Mouse (Mus musculus): ENCODE measurements around the gene Helz. TPM values are rescaled to one million over a fixed set of nuclear protein-coding genes. Genes with fewer than 3 reads are reported as not detected.

Gene Helz
- polyA plus RNA-seq, 1 experiment from 2014 or later, result 12.8 TPM

- Histone ChIP-seq H3K27me3 (replicated peaks; ENCODE audit: control insufficient read depth, insufficient read depth, low read length) (no peaks in the 10 kb centered on the region), H3K36me3 (ENCODE audit: control insufficient read depth, insufficient read depth, low read length) (peaks cover 43% of the 10 kb centered on the region)
These were observed 99.6 kb downstream of the Helz start for GRCm38 (mm10) chr11:107647330-107647729.

DNA sequence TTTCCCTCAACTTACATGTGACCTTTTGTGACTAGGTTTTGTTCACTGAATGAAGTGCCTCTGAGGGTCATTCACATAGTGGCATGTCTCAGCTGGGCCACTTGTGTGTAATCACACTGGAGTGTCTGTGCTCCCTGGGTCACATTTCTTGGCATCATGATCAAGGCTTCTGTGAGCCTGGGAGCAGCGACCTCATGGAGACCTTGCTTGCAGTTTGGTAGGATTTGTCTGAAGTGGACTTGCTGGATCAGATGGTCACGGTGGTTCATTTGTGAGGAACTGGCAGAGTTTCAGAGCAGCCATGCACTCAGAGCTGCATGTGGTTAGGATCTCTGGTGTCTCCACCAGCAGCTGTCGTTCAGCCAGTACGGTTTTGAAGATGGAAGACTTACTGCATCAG is 100.9 kb downstream of the Helz start:
- Histone ChIP-seq H3K4me1 (ENCODE audit: control insufficient read depth, insufficient read depth, low read length) (peaks cover 7% of the 10 kb centered on the region; the same call in 1 of the 2 replicates), H3K27me3 (replicated peaks; ENCODE audit: control insufficient read depth, insufficient read depth, low read length) (no peaks in the 10 kb centered on the region), H3K4me3 (ENCODE audit: low read depth, low read length) (no peak overlapping the region), H3K27ac (ENCODE audit: low read depth, low read length) (no peak overlapping the region), H3K36me3 (ENCODE audit: control insufficient read depth, insufficient read depth, low read length) (peaks cover 45% of the 10 kb centered on the region), H3K4me2 (ENCODE audit: low read length) (no peak overlapping the region), H3K9me3 (replicated peaks; ENCODE audit: control insufficient read depth, low read length) (no peaks in the 10 kb centered on the region), H3K9ac (ENCODE audit: low read length) (no peak overlapping the region)
- ATAC-seq, result no peak
- no peak for DNase-seq (ENCODE audit: low spot score)
- WGBS, result 88% methylated on average over 4 of the region's 4 CpGs

More at GRCm38 (mm10) chr11:107647330-107647729, 99.6 kb downstream of the Helz start:
- WGBS, result 91% methylated on average over 3 of the region's 3 CpGs
- H3K27ac ChIP-seq (ENCODE audit: low read depth, low read length), result no peak overlapping the region
- no peak overlapping the region for H3K9ac ChIP-seq (ENCODE audit: low read length)
- no peak overlapping the region for H3K4me3 ChIP-seq (ENCODE audit: low read depth, low read length)
- no peak overlapping the region for H3K4me2 ChIP-seq (ENCODE audit: low read length)
- peaks cover 7% of the 10 kb centered on the region; the same call in 1 of the 2 replicates for H3K4me1 ChIP-seq (ENCODE audit: control insufficient read depth, insufficient read depth, low read length)
- H3K9me3 ChIP-seq (replicated peaks; ENCODE audit: control insufficient read depth, low read length), result no peaks in the 10 kb centered on the region
- no peak for DNase-seq (ENCODE audit: low spot score)
- ATAC-seq, result no peak

GRCm38 (mm10) chr11:107649458-107649857 is 101.7 kb downstream of the Helz start:
- no peak for ATAC-seq
- no peak overlapping the region for H3K27ac ChIP-seq (ENCODE audit: low read depth, low read length)
- no peak overlapping the region for H3K4me2 ChIP-seq (ENCODE audit: low read length)
- DNase-seq (ENCODE audit: low spot score), result no peak
- no peak overlapping the region for H3K9ac ChIP-seq (ENCODE audit: low read length)
- 96% methylated on average over 14 of the region's 14 CpGs for WGBS
- no peaks in the 10 kb centered on the region for H3K9me3 ChIP-seq (replicated peaks; ENCODE audit: control insufficient read depth, low read length)
- no peaks in the 10 kb centered on the region for H3K27me3 ChIP-seq (replicated peaks; ENCODE audit: control insufficient read depth, insufficient read depth, low read length)
- H3K4me1 ChIP-seq (ENCODE audit: control insufficient read depth, insufficient read depth, low read length), result peaks cover 7% of the 10 kb centered on the region; the same call in 1 of the 2 replicates
- H3K4me3 ChIP-seq (ENCODE audit: low read depth, low read length), result no peak overlapping the region
- peaks cover 38% of the 10 kb centered on the region for H3K36me3 ChIP-seq (ENCODE audit: control insufficient read depth, insufficient read depth, low read length)

DNA sequence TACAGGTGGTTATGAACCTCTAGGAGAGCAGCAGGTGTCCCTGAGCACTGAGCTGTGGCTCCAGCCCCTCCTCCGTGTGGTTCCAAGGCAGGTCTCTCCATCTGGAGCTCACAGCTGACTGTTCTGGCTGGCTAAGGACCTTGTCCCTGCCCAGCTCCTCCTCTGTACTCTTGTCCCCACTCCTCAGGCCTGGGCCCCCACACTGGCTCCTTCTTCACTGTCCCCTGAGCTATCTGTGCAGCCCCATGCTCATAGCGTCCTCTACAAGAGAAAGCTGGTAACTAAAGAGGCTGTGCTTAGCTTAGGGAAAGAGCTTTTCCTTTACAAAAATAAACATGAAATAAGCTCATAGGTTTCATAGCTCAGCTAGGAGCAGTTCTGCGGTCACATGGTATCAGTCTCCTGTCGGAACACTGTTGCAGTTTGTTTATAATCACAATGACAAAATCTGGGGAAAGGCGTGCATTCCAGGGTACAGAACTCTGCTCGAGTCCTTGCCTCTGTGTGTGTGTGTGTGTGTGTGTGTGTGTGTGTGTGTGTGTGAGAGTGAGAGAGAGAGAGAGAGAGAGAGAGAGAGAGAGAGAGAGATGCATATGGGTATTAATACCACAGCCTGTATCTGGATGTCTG is 102.8 kb downstream of the Helz start:
- no peak overlapping the region for H3K27ac ChIP-seq (ENCODE audit: low read depth, low read length)
- no peaks in the 10 kb centered on the region for H3K27me3 ChIP-seq (replicated peaks; ENCODE audit: control insufficient read depth, insufficient read depth, low read length)
- no peak overlapping the region for H3K4me3 ChIP-seq (ENCODE audit: low read depth, low read length)
- no peaks in the 10 kb centered on the region for H3K9me3 ChIP-seq (replicated peaks; ENCODE audit: control insufficient read depth, low read length)
- DNase-seq (ENCODE audit: low spot score) (no peak), ATAC-seq (no peak)
- WGBS, result 78% methylated on average over 6 of the region's 6 CpGs
- peaks cover 7% of the 10 kb centered on the region; the same call in 1 of the 2 replicates for H3K4me1 ChIP-seq (ENCODE audit: control insufficient read depth, insufficient read depth, low read length)
- H3K36me3 ChIP-seq (ENCODE audit: control insufficient read depth, insufficient read depth, low read length), result peaks cover 35% of the 10 kb centered on the region
- H3K4me2 ChIP-seq (ENCODE audit: low read length), result no peak overlapping the region
- H3K9ac ChIP-seq (ENCODE audit: low read length), result no peak overlapping the region

- DNase-seq (ENCODE audit: low spot score) (peak; percentile 46), ATAC-seq (no peak)
- Histone ChIP-seq H3K27ac (ENCODE audit: low read depth, low read length) (no peak overlapping the region), H3K27me3 (replicated peaks; ENCODE audit: control insufficient read depth, insufficient read depth, low read length) (no peaks in the 10 kb centered on the region), H3K9me3 (replicated peaks; ENCODE audit: control insufficient read depth, low read length) (no peaks in the 10 kb centered on the region), H3K9ac (ENCODE audit: low read length) (no peak overlapping the region), H3K4me3 (ENCODE audit: low read depth, low read length) (no peak overlapping the region), H3K36me3 (ENCODE audit: control insufficient read depth, insufficient read depth, low read length) (peaks cover 41% of the 10 kb centered on the region), H3K4me2 (ENCODE audit: low read length) (no peak overlapping the region), H3K4me1 (ENCODE audit: control insufficient read depth, insufficient read depth, low read length) (peaks cover 7% of the 10 kb centered on the region; the same call in 1 of the 2 replicates)
- WGBS, result 60% methylated on average over 7 of the region's 7 CpGs
These were observed 103.7 kb downstream of the Helz start for GRCm38 (mm10) chr11:107651391-107651790.

DNA sequence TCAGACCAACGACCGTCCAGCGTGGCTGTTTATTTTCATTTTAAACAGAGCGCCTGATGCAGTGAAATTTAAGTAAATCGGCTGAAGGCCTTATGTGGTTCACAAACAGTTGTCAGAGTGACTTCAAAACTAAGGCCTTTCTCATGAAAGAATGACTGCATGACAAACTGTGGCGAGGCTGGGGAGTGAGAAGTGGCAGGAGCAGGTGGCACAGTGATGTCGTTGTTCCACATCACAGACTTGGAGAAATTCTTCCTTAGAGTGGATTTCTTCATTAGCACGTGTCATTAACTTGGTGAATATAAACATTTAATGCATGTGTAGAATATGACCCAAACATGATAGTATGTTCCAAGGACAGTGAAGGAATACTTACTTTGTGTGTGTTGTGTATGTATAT is 104.4 kb downstream of the Helz start:
- ATAC-seq (no peak), DNase-seq (ENCODE audit: low spot score) (no peak)
- no peak overlapping the region for H3K9ac ChIP-seq (ENCODE audit: low read length)
- no peaks in the 10 kb centered on the region for H3K27me3 ChIP-seq (replicated peaks; ENCODE audit: control insufficient read depth, insufficient read depth, low read length)
- H3K27ac ChIP-seq (ENCODE audit: low read depth, low read length), result no peak overlapping the region
- no peak overlapping the region for H3K4me3 ChIP-seq (ENCODE audit: low read depth, low read length)
- H3K36me3 ChIP-seq (ENCODE audit: control insufficient read depth, insufficient read depth, low read length), result peaks cover 41% of the 10 kb centered on the region
- no peak overlapping the region for H3K4me2 ChIP-seq (ENCODE audit: low read length)
- H3K9me3 ChIP-seq (replicated peaks; ENCODE audit: control insufficient read depth, low read length), result no peaks in the 10 kb centered on the region
- WGBS, result 60% methylated on average over 8 of the region's 8 CpGs
- peaks cover 7% of the 10 kb centered on the region; the same call in 1 of the 2 replicates for H3K4me1 ChIP-seq (ENCODE audit: control insufficient read depth, insufficient read depth, low read length)

DNA sequence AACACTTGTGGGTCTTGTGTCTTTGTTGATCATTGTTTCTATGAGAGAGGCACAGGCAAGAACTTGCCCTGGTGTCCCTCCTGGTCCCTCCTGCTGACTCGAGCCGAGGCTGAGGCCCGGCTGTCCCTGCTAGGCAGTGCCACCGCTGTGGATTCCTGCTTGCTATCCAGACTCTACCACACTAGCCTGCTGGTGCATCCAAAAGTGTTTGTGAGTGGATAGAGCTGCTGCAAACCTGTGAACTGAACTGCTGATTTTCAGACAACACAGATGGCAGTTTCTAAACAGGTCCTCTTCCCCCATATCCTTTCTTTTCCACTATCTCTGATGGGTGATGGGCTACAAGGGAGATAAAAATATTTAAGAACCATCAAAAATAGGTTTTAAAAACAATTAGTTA is 107.8 kb downstream of the Helz start:
- WGBS, result 81% methylated on average over 4 of the region's 4 CpGs
- H3K36me3 ChIP-seq (ENCODE audit: control insufficient read depth, insufficient read depth, low read length), result peaks cover 29% of the 10 kb centered on the region
- no peak overlapping the region for H3K4me2 ChIP-seq (ENCODE audit: low read length)
- H3K9ac ChIP-seq (ENCODE audit: low read length), result no peak overlapping the region
- no peaks in the 10 kb centered on the region for H3K9me3 ChIP-seq (replicated peaks; ENCODE audit: control insufficient read depth, low read length)
- peaks cover 7% of the 10 kb centered on the region; the same call in 1 of the 2 replicates for H3K4me1 ChIP-seq (ENCODE audit: control insufficient read depth, insufficient read depth, low read length)
- H3K27ac ChIP-seq (ENCODE audit: low read depth, low read length), result no peak overlapping the region
- ATAC-seq (no peak), DNase-seq (ENCODE audit: low spot score) (no peak)
- H3K27me3 ChIP-seq (replicated peaks; ENCODE audit: control insufficient read depth, insufficient read depth, low read length), result no peaks in the 10 kb centered on the region
- no peak overlapping the region for H3K4me3 ChIP-seq (ENCODE audit: low read depth, low read length)

GRCm38 (mm10) chr11:107657117-107657516 is 109.4 kb downstream of the Helz start:
- Histone ChIP-seq H3K4me3 (ENCODE audit: low read depth, low read length) (no peak overlapping the region), H3K27me3 (replicated peaks; ENCODE audit: control insufficient read depth, insufficient read depth, low read length) (no peaks in the 10 kb centered on the region), H3K4me1 (ENCODE audit: control insufficient read depth, insufficient read depth, low read length) (no peaks in the 10 kb centered on the region), H3K4me2 (ENCODE audit: low read length) (no peak overlapping the region), H3K9ac (ENCODE audit: low read length) (no peak overlapping the region), H3K9me3 (replicated peaks; ENCODE audit: control insufficient read depth, low read length) (no peaks in the 10 kb centered on the region), H3K27ac (ENCODE audit: low read depth, low read length) (no peak overlapping the region; the same call in 1 of the 2 replicates), H3K36me3 (ENCODE audit: control insufficient read depth, insufficient read depth, low read length) (peaks cover 38% of the 10 kb centered on the region)
- WGBS, result 47% methylated on average over 5 of the region's 5 CpGs
- DNase-seq (ENCODE audit: low spot score) (peak; percentile 45), ATAC-seq (peak; percentile 50; the same call in 1 of the 2 replicates)

DNA sequence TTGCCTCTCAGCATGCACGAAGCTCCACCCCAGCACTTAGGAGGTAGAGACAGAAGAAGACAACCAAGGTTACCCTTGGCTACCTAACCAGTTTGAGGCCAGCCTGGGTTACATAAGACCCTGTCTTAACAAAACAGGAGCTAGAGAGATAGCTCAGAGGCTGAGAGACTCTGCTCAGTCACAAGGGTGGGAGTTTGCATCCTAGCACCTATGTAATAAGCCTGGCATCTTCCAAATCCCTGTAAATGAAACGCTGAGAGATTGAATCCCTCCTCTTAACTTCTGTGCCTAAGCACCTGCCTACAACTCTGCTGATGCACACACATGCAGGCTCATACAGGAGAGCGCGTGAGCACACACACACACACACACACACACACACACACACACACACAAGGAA is 112.7 kb downstream of the Helz start:
- WGBS, result 94% methylated on average over 4 of the region's 4 CpGs
- H3K9ac ChIP-seq (ENCODE audit: low read length), result no peak overlapping the region
- no peak overlapping the region for H3K4me3 ChIP-seq (ENCODE audit: low read depth, low read length)
- DNase-seq (ENCODE audit: low spot score) (no peak), ATAC-seq (no peak)
- H3K27me3 ChIP-seq (replicated peaks; ENCODE audit: control insufficient read depth, insufficient read depth, low read length), result no peaks in the 10 kb centered on the region
- peaks cover 51% of the 10 kb centered on the region for H3K36me3 ChIP-seq (ENCODE audit: control insufficient read depth, insufficient read depth, low read length)
- H3K4me2 ChIP-seq (ENCODE audit: low read length), result no peak overlapping the region
- H3K4me1 ChIP-seq (ENCODE audit: control insufficient read depth, insufficient read depth, low read length), result no peaks in the 10 kb centered on the region
- no peaks in the 10 kb centered on the region for H3K9me3 ChIP-seq (replicated peaks; ENCODE audit: control insufficient read depth, low read length)
- no peak overlapping the region for H3K27ac ChIP-seq (ENCODE audit: low read depth, low read length)

Data from forebrain, embryonic 14.5 days (tissue).